Comparison of ENCODE assay signal across 16 mouse cellular contexts in the genomic region with DNA sequence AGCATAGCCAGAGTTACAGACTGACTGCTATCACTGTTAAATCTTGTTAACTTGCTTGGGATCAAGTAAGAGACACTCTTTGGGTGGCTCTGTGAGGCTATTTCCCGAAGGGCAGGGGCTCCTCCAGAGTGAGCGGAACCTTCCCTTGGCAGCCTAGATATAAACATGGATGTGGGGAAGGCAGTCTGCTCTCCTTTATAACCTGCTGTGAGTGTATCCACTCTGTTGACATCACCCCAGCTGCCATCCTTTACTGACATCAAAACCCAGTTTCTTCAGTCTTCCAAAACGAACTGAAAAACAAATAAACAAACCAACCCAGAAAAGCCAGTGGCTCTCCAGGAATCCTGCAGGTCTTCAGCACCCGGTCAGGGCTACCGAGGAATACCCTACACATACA. TPM values are rescaled to one million over a fixed set of nuclear protein-coding genes. Genes with fewer than 3 reads are reported as not detected.
DNase-seq lines count a peak whose midpoint lies in the region.
"Had no signal": no experiment of that assay in that cellular context is flagged by ENCODE, and none has a peak within 500 bp of the region (broad histone marks: within the 10 kb centered on the region; RNA-seq: fewer than 3 reads in every experiment).

No protein-coding gene starts in this region.

- DNase-seq in cerebellum, adult 9-10 months = peak; percentile 48
- no peak for DNase-seq in cerebellum, adult 8-10 months
- peak; percentile 58 for DNase-seq in brain, adult 2 months (ENCODE audit: low read depth, low spot score)
- DNase-seq in heart, postnatal 36 days = no peak
- DNase-seq: adrenal gland, adult 2 months; adrenal gland, adult 8-10 months; adrenal gland, postnatal 10 days; adrenal gland, postnatal 14 days; adrenal gland, postnatal 25 days; adrenal gland, postnatal 36 days; B cell, adult 2 months; cerebellum, adult 11 months; cerebellum, adult 11-12 months; cerebellum, adult 18-20 months had no signal

- intact Hi-C loops in heart, postnatal 36 days (cut with DNase I) = no loop called here

RNA-seq across cellular contexts. Expression of a gene that starts 39.6 kb away (rescaled TPM):
- 10 to 100 TPM; 14.1 to 14.3 TPM for total RNA-seq in heart, postnatal 36 days (2021)
- total RNA-seq: CH12.LX, MEL had no signal

Comparison
In these comparisons a context has a peak if more than half of its experiments do, and no peak if none do; other contexts are left out.
1. DNase-seq: peak in cerebellum, adult 9-10 months (single experiment) and brain, adult 2 months (single experiment); none in cerebellum, adult 8-10 months (single experiment) and heart, postnatal 36 days (0 of 2).